Mouse (Mus musculus) stomach, embryonic 15.5 days (tissue): ENCODE measurements around the gene Ikzf2. TPM values are rescaled to one million over a fixed set of nuclear protein-coding genes. Genes with fewer than 3 reads are reported as not detected.

ENCODE experiments used
- ATAC-seq: fragments of 200-750 bp; cut with Nextera tagmentation; 2 replicates; pipeline ENCODE4 v1.8.0; 2017; ENCODE audit warnings: low read depth, moderate number of reproducible peaks, moderate TSS enrichment; ENCODE audit not compliant: insufficient read depth, low FRiP score
- H3K27ac ChIP-seq: fragments of 300-500 bp; sonication (generic); 2 replicates; pipeline ENCODE4 v1.5.1; 2015; ENCODE audit warnings: mild to moderate bottlenecking, inconsistent platforms
- H3K27me3 ChIP-seq: fragments of 300-500 bp; sonication (generic); replicated peaks from 2 replicates; pipeline ENCODE4 v1.6.1; 2015; ENCODE audit warnings: inconsistent platforms
- H3K36me3 ChIP-seq: fragments of 300-500 bp; sonication (generic); 2 replicates; pipeline ENCODE4 v1.6.1; 2015; ENCODE audit warnings: inconsistent platforms
- H3K4me1 ChIP-seq: fragments of 300-500 bp; sonication (generic); 2 replicates; pipeline ENCODE4 v1.6.1; 2015; ENCODE audit warnings: inconsistent platforms
- H3K4me2 ChIP-seq: fragments of 300-500 bp; sonication (generic); 2 replicates; pipeline ENCODE4 v1.6.1; 2015; ENCODE audit warnings: mild to moderate bottlenecking, inconsistent platforms
- H3K4me3 ChIP-seq: fragments of 300-500 bp; sonication (generic); replicated peaks from 2 replicates; pipeline ENCODE4 v1.5.1; 2015; ENCODE audit warnings: inconsistent platforms
- H3K9ac ChIP-seq: fragments of 300-500 bp; sonication (generic); 2 replicates; pipeline ENCODE4 v1.6.1; 2015; ENCODE audit warnings: inconsistent platforms
- H3K9me3 ChIP-seq: fragments of 300-500 bp; sonication (generic); 2 replicates; pipeline ENCODE4 v1.6.1; 2016; ENCODE audit warnings: inconsistent platforms
- WGBS: fragments of 180-500 bp; shearing (Covaris S2); methylation state at CpG from one replicate; pipeline ENCODE4 v1.1.7; 2015; 5-methylcytosine and 5-hydroxymethylcytosine counted together
- polyA plus RNA-seq: library from polyadenylated mRNA; unstranded; fragments of >200 nt; fragmentation: Nextera tagmentation; extraction: Ambion mirVana; gene quantifications from 2 replicates; pipeline ENCODE4 v1.2.1, GENCODE M21; 2015

Ikzf2 gene
- polyA plus RNA-seq, 1 experiment from 2014 or later, result 7.1 TPM

DNA sequence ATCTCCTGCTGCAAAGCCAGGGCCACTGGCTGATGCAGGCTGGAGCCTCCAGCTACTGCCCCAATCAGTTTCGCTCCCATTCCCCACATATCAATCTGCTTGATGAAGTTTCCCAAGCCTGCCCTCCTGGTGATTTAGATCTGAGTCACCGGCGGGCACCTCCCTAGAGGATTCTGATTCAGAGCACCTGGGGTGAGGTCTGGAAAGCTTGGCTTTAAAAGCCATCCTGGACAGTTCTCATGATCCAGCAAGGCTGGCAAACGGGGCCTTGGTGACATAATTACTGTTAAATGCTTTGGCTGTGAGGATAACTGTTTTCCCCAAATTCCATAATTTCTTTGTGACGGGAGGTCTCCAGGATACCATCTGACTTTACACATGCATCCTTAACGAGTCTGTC lies 29.0 kb downstream of the Ikzf2 start:
- no peak overlapping the region for H3K9ac ChIP-seq
- H3K27ac ChIP-seq, result no peak overlapping the region
- H3K4me2 ChIP-seq, result no peak overlapping the region
- 50% methylated on average over 6 of the region's 6 CpGs for WGBS
- H3K27me3 ChIP-seq, result no peaks in the 10 kb centered on the region
- H3K4me1 ChIP-seq, result no peaks in the 10 kb centered on the region
- no peak for ATAC-seq
- H3K9me3 ChIP-seq, result no peaks in the 10 kb centered on the region
- no peaks in the 10 kb centered on the region for H3K36me3 ChIP-seq
- no peak overlapping the region for H3K4me3 ChIP-seq

DNA sequence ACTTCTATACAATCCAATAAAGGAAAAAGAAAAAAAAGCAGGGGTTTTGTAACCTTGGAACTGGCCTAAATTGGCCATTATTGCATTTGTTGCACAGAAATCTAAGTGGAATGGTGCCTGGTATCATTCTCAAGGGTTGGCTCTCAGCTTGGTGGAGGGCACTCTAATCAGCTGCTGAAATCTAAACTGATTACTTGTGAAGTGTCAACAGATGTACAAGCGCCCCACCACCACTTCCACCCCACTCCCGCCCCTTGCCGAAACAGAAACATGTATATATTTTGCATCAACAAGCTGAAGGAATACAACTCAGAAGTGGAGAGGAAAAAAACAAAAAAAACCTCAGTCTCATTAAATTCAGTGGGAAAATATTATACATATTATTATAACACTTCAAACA lies 29.6 kb downstream of the Ikzf2 start:
- H3K4me1 ChIP-seq, result no peaks in the 10 kb centered on the region
- H3K36me3 ChIP-seq, result no peaks in the 10 kb centered on the region
- H3K27me3 ChIP-seq, result no peaks in the 10 kb centered on the region
- H3K4me2 ChIP-seq, result no peak overlapping the region
- no peak for ATAC-seq
- 61% methylated on average over 3 of the region's 3 CpGs for WGBS
- H3K9ac ChIP-seq, result no peak overlapping the region
- no peak overlapping the region for H3K27ac ChIP-seq
- no peak overlapping the region for H3K4me3 ChIP-seq
- no peaks in the 10 kb centered on the region for H3K9me3 ChIP-seq

DNA sequence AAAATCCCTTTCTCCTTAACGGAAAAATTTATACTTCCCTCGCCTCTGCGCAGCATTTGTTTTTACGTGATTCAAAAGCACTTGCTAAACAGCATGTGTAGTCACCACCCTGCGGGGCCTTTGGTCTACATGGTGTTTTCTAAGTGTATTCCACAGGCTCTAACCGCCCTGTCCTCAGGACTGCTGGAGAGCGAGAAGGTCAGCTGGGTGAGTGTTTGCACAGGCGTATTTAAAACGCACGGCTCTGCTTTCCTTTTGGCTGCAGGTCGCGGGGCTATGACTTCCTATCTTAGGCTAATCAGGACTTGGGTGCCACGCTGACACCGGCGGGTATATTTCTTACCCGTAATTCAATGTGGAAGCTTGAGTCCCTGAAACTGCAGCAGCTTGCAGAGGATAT lies 30.1 kb downstream of the Ikzf2 start:
- WGBS, result 41% methylated on average over 16 of the region's 16 CpGs
- no peak overlapping the region; the same call in 1 of the 2 replicates for H3K9ac ChIP-seq
- H3K4me2 ChIP-seq, result 0 out of 2 replicates have a peak overlapping the region, but pooled peaks have one; percentile 10

DNA sequence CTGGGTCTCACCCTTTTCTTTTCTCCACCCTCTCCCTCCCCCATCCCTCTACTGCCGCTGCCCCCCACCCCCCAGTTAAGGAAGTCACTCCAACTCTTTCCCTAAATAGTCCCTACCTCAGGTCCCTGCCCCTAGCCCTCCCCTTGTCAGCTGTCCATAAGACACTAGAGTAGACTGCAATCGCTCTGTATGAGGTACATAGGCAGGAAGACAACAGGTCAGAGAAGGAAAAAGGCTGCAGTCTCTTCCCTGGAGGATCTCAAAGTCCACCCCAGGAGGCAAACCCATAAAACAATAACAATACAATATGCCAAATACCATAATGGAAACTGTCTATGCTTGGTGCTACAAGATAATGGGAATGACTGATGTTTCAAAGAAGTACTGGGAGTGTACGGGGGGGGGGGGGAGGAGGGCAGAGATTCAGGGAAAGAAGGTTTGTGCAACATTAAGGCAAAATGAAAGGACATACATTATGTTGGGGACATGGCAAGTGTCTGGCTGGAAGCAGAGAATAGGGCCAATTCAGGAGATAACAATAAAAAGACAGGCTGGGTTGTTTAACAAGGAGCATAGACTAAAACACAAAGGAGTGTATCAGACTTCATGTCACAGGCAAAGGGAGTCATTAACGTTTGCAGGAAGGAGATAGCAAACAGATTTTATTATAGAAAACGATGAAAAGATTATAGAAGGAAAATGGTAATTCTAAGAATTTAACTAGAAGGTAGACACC lies 30.8 kb downstream of the Ikzf2 start:
- no peak for ATAC-seq
- Histone ChIP-seq H3K4me1 (no peaks in the 10 kb centered on the region), H3K4me3 (no peak overlapping the region), H3K9me3 (no peaks in the 10 kb centered on the region), H3K27ac (no peak overlapping the region), H3K36me3 (no peaks in the 10 kb centered on the region), H3K27me3 (no peaks in the 10 kb centered on the region), H3K4me2 (no peak overlapping the region), H3K9ac (no peak overlapping the region)
- WGBS, result 48% methylated on average over 5 of the region's 5 CpGs

More for the DNA sequence above, 30.1 kb downstream of the Ikzf2 start:
- Histone ChIP-seq H3K4me3 (no peak overlapping the region), H3K36me3 (no peaks in the 10 kb centered on the region), H3K9me3 (no peaks in the 10 kb centered on the region), H3K4me1 (no peaks in the 10 kb centered on the region), H3K27me3 (no peaks in the 10 kb centered on the region), H3K27ac (no peak overlapping the region; the same call in 1 of the 2 replicates)
- no peak for ATAC-seq

DNA sequence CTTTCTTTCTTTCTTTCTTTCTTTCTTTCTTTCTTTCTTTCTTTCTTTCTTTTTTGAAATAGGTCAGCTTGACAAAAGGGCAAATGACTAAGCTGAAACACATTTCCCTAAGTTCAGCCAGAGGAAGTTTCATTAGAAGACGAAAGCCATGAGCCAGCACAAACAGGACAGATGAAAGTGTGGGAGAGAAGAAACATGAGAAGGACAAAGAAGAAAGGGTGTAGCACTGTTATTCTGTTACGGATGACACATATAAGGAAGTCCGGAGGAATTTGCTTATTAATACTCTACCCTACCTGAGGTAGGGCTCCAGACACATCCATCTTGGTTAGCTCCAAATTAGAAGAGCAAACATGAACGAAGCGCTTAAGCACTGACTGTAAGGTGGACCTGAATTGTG lies 31.7 kb downstream of the Ikzf2 start:
- Histone ChIP-seq H3K9ac (no peak overlapping the region), H3K27me3 (no peaks in the 10 kb centered on the region), H3K4me1 (no peaks in the 10 kb centered on the region), H3K36me3 (no peaks in the 10 kb centered on the region), H3K4me2 (no peak overlapping the region), H3K4me3 (no peak overlapping the region), H3K27ac (no peak overlapping the region), H3K9me3 (no peaks in the 10 kb centered on the region)
- WGBS, result 63% methylated on average over 5 of the region's 5 CpGs
- no peak for ATAC-seq

DNA sequence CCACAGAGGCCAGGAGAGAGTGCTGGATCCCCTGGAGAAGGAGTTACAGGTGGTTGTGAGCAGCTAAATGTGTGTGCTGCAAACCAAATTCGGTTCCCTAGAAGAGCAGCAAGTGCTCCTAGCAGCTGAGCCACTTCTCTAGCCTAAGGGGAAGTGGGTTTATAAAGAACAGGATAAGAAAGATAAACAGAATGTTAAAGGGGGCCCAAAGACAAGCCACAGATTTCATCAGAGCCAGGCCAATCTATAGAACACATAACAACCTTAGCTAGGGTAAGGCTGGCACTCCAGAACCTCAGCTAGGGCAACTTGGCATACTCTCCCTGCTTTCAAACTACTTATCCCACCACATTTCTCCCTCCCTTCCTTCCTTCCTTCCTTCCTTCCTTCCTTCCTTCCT lies 32.1 kb downstream of the Ikzf2 start:
- Histone ChIP-seq H3K4me1 (no peaks in the 10 kb centered on the region), H3K27me3 (no peaks in the 10 kb centered on the region), H3K36me3 (no peaks in the 10 kb centered on the region), H3K9me3 (no peaks in the 10 kb centered on the region), H3K27ac (no peak overlapping the region), H3K4me3 (no peak overlapping the region), H3K9ac (no peak overlapping the region), H3K4me2 (no peak overlapping the region)
- ATAC-seq, result no peak
- WGBS, result 29% methylated on average over 1 of the region's 1 CpGs

DNA sequence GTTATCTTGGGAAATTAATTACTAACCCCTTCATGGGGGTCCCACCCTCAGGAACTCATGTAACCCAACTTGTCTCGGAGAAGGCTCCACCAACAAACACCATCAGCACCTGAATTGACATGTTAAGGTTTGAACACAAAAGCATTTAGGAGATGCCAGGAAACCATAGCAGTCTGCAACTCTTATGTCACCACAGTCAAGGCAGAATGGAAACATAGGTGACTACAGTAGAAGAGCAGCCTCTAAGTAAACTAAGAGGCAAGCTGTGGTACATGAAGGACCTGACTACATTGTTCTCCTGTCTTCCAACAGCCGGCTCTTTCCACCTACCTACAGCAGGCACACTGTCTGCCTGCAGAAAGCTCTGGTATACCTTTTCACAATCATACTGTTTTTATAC lies 33.6 kb downstream of the Ikzf2 start:
- Histone ChIP-seq H3K4me1 (no peaks in the 10 kb centered on the region), H3K27me3 (no peaks in the 10 kb centered on the region), H3K4me3 (no peak overlapping the region), H3K9me3 (no peaks in the 10 kb centered on the region), H3K36me3 (no peaks in the 10 kb centered on the region), H3K27ac (no peak overlapping the region), H3K4me2 (no peak overlapping the region), H3K9ac (no peak overlapping the region)
- WGBS, result 78% methylated on average over 2 of the region's 2 CpGs
- ATAC-seq, result no peak

DNA sequence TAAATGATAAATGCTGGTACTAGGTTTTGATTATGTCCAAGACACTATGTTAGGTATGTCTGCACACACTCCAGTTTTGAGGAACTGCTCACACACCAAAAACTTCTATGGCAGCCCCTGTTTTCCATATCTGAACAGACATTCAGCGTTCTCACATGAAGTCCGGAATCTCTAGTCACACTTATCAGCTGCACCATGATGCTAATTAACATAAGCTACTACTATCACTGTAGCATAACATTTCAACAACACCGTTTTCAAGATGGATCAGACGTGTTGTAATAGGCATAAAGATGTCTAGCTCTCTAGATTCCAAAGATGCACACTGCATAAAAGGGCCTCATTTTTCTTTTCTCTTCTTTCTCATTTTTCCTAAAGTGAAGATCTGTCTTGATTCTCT lies 43.9 kb downstream of the Ikzf2 start:
- Histone ChIP-seq H3K4me1 (no peaks in the 10 kb centered on the region), H3K27ac (no peak overlapping the region), H3K27me3 (no peaks in the 10 kb centered on the region), H3K9ac (no peak overlapping the region), H3K4me2 (no peak overlapping the region), H3K36me3 (no peaks in the 10 kb centered on the region), H3K9me3 (no peaks in the 10 kb centered on the region), H3K4me3 (no peak overlapping the region)
- no peak for ATAC-seq
- 87% methylated on average over 4 of the region's 4 CpGs for WGBS

DNA sequence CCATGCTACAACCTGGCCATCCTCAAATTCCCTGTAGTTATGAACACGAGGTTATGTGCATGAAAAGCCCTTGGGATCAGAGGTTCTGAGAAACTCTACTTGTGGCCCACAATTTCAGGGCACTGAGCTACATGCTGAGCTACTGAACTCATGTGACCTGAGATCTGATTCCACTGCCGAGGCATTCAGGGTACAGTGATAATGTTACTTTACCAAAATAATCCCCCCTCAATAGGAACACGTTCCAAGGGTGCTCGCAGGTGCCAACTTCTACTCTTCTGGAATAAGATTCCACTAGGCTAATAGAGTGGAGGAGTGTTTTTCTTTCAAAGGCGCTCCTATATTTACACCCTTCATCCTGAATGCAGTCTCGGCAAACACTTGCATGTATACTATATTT lies 45.1 kb downstream of the Ikzf2 start:
- 72% methylated on average over 6 of the region's 6 CpGs for WGBS
- ATAC-seq, result no peak
- Histone ChIP-seq H3K9me3 (no peaks in the 10 kb centered on the region), H3K27me3 (no peaks in the 10 kb centered on the region), H3K9ac (no peak overlapping the region), H3K36me3 (no peaks in the 10 kb centered on the region), H3K4me1 (no peaks in the 10 kb centered on the region), H3K4me3 (no peak overlapping the region), H3K27ac (no peak overlapping the region), H3K4me2 (no peak overlapping the region)

DNA sequence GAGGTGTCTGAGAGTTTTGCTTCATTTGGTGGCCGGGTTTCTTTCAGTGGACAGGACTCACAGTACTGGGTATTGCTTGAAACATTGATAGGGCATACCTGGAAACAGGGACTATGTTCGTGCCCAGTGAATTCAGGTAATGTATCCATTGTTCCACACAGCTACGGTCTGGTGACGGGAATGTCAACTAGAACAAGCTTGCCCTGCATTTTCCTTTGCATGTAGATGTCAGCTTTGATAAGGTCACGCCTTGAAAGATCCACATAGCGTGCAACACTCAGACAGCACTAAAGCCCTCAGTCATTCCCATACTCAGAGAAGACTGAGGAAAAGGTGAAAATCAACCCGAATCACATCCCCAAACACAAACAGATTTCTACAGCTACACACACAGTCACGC lies 48.7 kb downstream of the Ikzf2 start:
- no peak overlapping the region for H3K27ac ChIP-seq
- H3K4me2 ChIP-seq, result no peak overlapping the region
- H3K36me3 ChIP-seq, result no peaks in the 10 kb centered on the region
- H3K9me3 ChIP-seq, result no peaks in the 10 kb centered on the region
- no peak overlapping the region for H3K9ac ChIP-seq
- ATAC-seq, result no peak
- H3K4me3 ChIP-seq, result no peak overlapping the region
- H3K4me1 ChIP-seq, result no peaks in the 10 kb centered on the region
- WGBS, result 66% methylated on average over 8 of the region's 8 CpGs
- no peaks in the 10 kb centered on the region for H3K27me3 ChIP-seq

DNA sequence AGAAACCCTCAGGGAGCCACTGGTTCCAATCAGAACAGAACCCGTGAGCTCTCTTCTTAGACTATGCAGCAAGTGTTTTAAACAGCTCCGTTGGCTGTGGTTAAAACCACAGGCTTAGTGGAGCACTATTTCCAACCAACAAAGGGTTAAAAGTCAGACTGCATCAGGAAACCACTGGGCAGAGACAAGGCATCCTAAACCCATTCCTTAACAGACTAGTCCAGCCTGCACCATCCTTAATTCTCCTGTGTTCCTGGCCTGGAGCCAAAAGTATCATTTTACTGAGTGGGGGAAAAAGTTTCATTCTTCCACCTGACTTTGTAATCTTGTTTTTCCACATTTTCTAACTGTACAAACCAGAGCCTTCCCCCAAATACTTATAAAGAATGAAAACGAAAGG lies 49.1 kb downstream of the Ikzf2 start:
- Histone ChIP-seq H3K4me3 (no peak overlapping the region), H3K27me3 (no peaks in the 10 kb centered on the region), H3K36me3 (no peaks in the 10 kb centered on the region), H3K9ac (no peak overlapping the region), H3K4me1 (no peaks in the 10 kb centered on the region), H3K27ac (no peak overlapping the region), H3K9me3 (no peaks in the 10 kb centered on the region), H3K4me2 (no peak overlapping the region)
- ATAC-seq, result no peak
- WGBS, result 54% methylated on average over 3 of the region's 3 CpGs

DNA sequence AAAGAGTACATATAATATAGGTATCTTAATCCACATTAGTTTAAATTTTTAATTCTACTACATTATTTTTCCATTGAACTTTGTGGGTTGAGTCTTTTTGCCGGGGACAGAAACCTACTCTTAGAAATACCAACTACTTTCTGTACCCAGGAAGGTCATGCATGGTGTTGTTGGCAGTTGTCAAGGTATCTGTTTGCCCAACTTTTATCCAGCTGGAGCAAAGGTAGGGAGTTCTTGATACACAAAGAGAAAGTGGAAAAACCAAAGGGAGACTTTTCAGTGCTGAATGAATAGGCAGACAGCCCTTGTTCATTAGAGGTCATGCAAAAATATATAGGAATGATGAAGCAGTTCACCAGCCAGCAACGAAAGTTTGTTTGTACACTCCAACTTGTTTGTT lies 52.8 kb downstream of the Ikzf2 start:
- Histone ChIP-seq H3K27ac (no peak overlapping the region), H3K9ac (no peak overlapping the region), H3K4me3 (no peak overlapping the region), H3K27me3 (no peaks in the 10 kb centered on the region), H3K36me3 (no peaks in the 10 kb centered on the region), H3K4me2 (no peak overlapping the region), H3K4me1 (no peaks in the 10 kb centered on the region), H3K9me3 (no peaks in the 10 kb centered on the region)
- ATAC-seq, result no peak
- 84% methylated on average over 2 of the region's 2 CpGs for WGBS

DNA sequence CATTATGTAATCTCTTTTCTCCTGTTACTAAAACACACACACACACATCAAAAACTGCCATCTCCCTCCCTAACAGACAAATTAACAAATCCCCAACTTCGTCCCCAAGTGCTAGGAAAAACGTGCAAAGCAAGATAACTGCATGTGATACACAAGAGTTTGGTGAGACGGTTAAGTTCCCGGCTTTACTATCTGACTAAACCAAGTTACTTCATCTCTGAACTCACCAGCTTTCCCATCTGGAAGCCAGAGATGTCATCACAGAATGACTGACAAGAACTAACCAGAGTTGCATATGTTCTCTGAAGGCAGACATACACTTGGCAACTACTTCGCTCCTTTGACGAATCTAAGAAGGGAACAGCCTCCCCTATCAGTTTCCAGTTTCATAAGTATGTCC lies 56.5 kb downstream of the Ikzf2 start:
- H3K9ac ChIP-seq, result no peak overlapping the region
- H3K36me3 ChIP-seq, result no peaks in the 10 kb centered on the region
- 74% methylated on average over 6 of the region's 6 CpGs for WGBS
- H3K27me3 ChIP-seq, result no peaks in the 10 kb centered on the region
- no peaks in the 10 kb centered on the region for H3K4me1 ChIP-seq
- ATAC-seq, result no peak
- H3K4me3 ChIP-seq, result no peak overlapping the region
- H3K9me3 ChIP-seq, result no peaks in the 10 kb centered on the region
- H3K4me2 ChIP-seq, result no peak overlapping the region
- H3K27ac ChIP-seq, result no peak overlapping the region
